Mouse (Mus musculus): ENCODE data around the gene Gm9736. TPM values are rescaled to one million over a fixed set of nuclear protein-coding genes. Genes with fewer than 3 reads are reported as not detected.
"Not testable (repeated sequence)": the region's sequence is repeated elsewhere in the genome, so short reads cannot be mapped to it uniquely, and the experiment has no call there.

The Gm9736 gene
- polyA plus RNA-seq, 1 experiment from 2014 or later = not detected

DNA sequence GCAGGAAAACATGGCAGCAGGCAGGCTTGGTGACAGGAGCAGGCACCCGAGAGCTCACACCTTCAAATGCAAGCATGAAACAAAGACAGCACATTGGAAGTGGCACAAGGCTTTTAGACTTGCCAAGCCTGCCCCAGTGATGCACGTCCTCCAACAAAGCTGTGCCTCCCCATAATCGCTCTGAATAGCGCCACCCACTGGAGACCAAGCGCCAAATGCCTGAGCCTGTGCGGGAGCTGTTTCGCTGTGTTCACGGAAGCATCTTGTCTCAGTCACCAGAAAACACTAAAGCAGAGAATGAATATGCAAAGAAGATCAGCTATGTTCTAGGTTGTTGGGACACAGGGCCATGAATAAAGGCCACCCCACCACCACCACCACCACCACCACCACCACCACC is 26.3 kb downstream of the Gm9736 start:
- no peak overlapping the region for H3K4me3 ChIP-seq (replicated peaks)
- no peaks in the 10 kb centered on the region for H3K27me3 ChIP-seq
- H3K4me2 ChIP-seq = no peak overlapping the region
- H3K9me3 ChIP-seq = peaks cover 6% of the 10 kb centered on the region; the same call in 1 of the 2 replicates
- no peak overlapping the region for H3K27ac ChIP-seq
- no peaks in the 10 kb centered on the region for H3K36me3 ChIP-seq
- ATAC-seq (ENCODE audit: insufficient number of reproducible peaks, insufficient read depth, low FRiP score, low TSS enrichment, low read depth) = no peak
- H3K4me1 ChIP-seq (replicated peaks) = no peaks in the 10 kb centered on the region
- WGBS = 84% methylated on average over 8 of the region's 8 CpGs
- no peak overlapping the region for H3K9ac ChIP-seq (replicated peaks)

DNA sequence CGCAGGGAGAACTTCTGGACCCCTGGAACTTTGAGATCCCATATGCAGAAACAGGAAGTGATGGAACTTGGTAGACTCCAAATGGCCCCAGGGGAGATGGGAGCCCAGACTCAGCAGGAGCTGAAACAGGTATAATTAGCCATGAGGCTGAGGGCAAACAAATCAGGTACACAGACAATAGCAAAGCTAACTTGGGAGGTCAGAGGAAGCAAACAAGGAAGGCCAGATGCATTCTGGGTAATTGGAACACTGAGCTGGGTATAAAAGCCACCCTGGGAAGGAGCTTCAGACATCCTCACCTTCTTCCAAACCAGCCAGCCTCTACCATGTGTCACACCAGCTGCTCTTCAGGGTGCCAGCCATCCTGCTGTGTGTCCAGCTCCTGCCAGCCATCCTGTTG is 30.9 kb downstream of the Gm9736 start, which contains the start of gene Krtap12-1:
Gene Krtap12-1, plus strand, starts transcription at position 301 of the 400 bp plus-strand sequence.
- H3K36me3 ChIP-seq; H3K4me3 ChIP-seq (replicated peaks); H3K27ac ChIP-seq; H3K4me1 ChIP-seq (replicated peaks); H3K4me2 ChIP-seq; ATAC-seq (ENCODE audit: insufficient number of reproducible peaks, insufficient read depth, low FRiP score, low TSS enrichment, low read depth); H3K9me3 ChIP-seq; H3K27me3 ChIP-seq; H3K9ac ChIP-seq (replicated peaks): not testable (repeated sequence)
- WGBS = 83% methylated on average over 1 of the region's 1 CpGs

DNA sequence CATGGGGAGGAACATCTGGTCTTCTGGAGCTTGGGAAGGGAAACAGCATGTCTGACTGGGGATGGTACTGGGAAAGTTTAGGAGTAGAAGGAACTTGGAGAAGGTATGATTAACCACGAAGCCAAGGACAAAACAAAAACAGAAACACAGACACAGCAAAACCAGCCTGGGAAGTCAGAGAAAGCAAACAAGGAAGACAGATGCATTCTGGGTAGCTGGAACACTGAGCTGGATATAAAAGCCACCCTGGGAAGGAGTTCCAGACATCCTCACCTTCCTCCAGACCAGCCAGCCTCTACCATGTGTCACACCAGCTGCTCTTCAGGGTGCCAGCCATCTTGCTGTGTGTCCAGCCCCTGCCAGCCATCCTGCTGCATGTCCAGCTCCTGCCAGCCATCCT is 35.6 kb downstream of the Gm9736 start, which contains the start of gene Gm10142:
Gene Gm10142, plus strand, starts transcription at position 301 of the 400 bp plus-strand sequence.
- Histone ChIP-seq H3K4me2 (no peak within 1 kb of the TSS), H3K9ac (replicated peaks) (no peak within 1 kb of the TSS), H3K36me3 (no peaks in the 10 kb centered on the region), H3K9me3 (peaks cover 14% of the 10 kb centered on the region), H3K4me3 (replicated peaks) (no peak within 1 kb of the TSS), H3K4me1 (replicated peaks) (no peaks in the 10 kb centered on the region), H3K27me3 (no peaks in the 10 kb centered on the region), H3K27ac (no peak within 1 kb of the TSS)
- WGBS = 85% methylated on average over 1 of the region's 1 CpGs
- no peak for ATAC-seq (ENCODE audit: insufficient number of reproducible peaks, insufficient read depth, low FRiP score, low TSS enrichment, low read depth)

DNA sequence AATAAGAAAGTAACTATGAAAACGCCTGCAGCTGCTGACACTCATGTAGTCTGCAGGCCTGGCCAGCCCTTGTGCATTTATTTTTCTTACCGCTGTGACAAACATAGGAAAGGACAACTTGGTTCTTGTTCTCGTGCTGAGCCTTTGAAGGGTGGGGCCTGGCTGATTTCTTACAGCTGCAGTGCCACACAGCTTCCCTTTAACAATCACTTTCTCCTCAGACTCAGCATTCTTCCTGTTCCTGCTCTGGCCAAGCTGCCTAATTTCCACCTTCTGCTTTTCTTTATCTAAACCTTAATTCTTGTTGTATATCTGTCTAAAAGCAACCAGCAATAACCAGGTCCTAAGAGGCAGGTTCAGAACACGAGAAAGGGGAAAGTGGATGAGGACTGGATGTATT is 37.4 kb downstream of the Gm9736 start:
- Histone ChIP-seq H3K9ac (replicated peaks) (no peak overlapping the region), H3K4me2 (no peak overlapping the region), H3K27me3 (no peaks in the 10 kb centered on the region), H3K36me3 (no peaks in the 10 kb centered on the region), H3K27ac (no peak overlapping the region), H3K4me3 (replicated peaks) (no peak overlapping the region), H3K4me1 (replicated peaks) (no peaks in the 10 kb centered on the region), H3K9me3 (peaks cover 11% of the 10 kb centered on the region; the same call in 1 of the 2 replicates)
- WGBS = 57% methylated on average over 4 of the region's 4 CpGs
- no peak for ATAC-seq (ENCODE audit: insufficient number of reproducible peaks, insufficient read depth, low FRiP score, low TSS enrichment, low read depth)

DNA sequence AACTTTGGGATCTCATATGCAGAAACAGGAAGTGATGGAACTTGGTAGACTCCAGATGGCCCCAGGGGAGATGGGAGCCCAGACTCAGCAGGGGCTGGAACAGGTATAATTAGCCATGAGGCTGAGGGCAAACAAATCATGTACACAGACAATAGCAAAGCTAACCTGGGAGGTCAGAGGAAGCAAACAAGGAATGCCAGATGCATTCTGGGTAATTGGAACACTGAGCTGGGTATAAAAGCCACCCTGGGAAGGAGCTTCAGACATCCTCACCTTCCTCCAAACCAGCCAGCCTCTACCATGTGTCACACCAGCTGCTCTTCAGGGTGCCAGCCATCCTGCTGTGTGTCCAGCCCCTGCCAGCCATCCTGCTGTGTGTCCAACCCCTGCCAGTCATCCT is 40.0 kb downstream of the Gm9736 start, which contains the start of gene Gm10024:
Gene Gm10024, plus strand, starts transcription at position 301 of the 400 bp plus-strand sequence.
- not testable (repeated sequence) for H3K36me3 ChIP-seq; H3K4me2 ChIP-seq; H3K4me1 ChIP-seq (replicated peaks); H3K27ac ChIP-seq; H3K9ac ChIP-seq (replicated peaks); ATAC-seq (ENCODE audit: insufficient number of reproducible peaks, insufficient read depth, low FRiP score, low TSS enrichment, low read depth); H3K4me3 ChIP-seq (replicated peaks); H3K27me3 ChIP-seq
- H3K9me3 ChIP-seq = peaks cover 19% of the 10 kb centered on the region

DNA sequence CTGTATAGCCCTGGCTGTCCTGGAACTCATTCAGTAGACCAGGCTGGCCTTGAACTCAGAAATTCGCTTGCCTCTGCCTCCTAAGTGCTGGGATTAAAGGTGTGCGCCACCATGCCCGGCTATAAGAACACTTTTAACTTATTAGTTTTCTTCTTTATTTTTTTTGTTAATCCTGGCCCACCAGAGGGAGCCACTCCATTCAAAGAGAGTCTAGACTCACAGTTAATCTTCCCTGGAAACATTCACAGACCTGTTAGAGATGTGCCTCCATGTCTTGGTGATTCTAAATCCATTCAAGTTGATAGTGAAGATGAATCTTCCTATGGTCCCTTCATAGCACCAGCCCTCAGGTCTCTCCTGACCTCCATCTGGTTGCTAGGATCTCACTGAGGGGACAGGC is 41.3 kb downstream of the Gm9736 start:
- Histone ChIP-seq H3K9me3 (peaks cover 22% of the 10 kb centered on the region), H3K27ac (no peak overlapping the region), H3K4me1 (replicated peaks) (no peaks in the 10 kb centered on the region), H3K4me3 (replicated peaks) (no peak overlapping the region), H3K4me2 (no peak overlapping the region), H3K9ac (replicated peaks) (no peak overlapping the region), H3K27me3 (no peaks in the 10 kb centered on the region), H3K36me3 (no peaks in the 10 kb centered on the region)
- ATAC-seq (ENCODE audit: insufficient number of reproducible peaks, insufficient read depth, low FRiP score, low TSS enrichment, low read depth) = no peak
- 70% methylated on average over 3 of the region's 3 CpGs for WGBS

DNA sequence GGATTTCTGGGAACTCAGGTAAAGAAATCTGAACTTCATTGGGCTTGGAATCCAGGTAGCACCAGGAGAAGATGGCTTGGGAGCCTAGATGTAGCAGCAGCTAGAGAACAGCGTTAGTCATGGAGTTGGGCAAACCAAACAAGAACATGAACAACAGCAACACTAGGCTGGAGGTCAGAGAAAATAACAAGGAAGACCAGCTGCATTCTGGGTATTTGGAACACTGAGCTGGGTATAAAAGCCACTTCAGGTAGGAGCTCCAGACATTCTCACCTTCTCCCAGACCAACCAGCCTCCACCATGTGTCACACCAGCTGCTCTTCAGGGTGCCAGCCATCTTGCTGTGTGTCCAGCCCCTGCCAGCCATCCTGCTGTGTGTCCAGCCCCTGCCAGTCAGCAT is 44.8 kb downstream of the Gm9736 start, which contains the start of gene Gm10272:
Gene Gm10272, plus strand, starts transcription at position 301 of the 400 bp plus-strand sequence.
- Histone ChIP-seq H3K27me3 (no peaks in the 10 kb centered on the region), H3K9me3 (peaks cover 42% of the 10 kb centered on the region), H3K4me2 (no peak within 1 kb of the TSS), H3K9ac (replicated peaks) (no peak within 1 kb of the TSS), H3K36me3 (no peaks in the 10 kb centered on the region), H3K4me1 (replicated peaks) (no peaks in the 10 kb centered on the region), H3K4me3 (replicated peaks) (no peak within 1 kb of the TSS), H3K27ac (no peak within 1 kb of the TSS)
- WGBS = 91% methylated on average over 1 of the region's 1 CpGs
- no peak for ATAC-seq (ENCODE audit: insufficient number of reproducible peaks, insufficient read depth, low FRiP score, low TSS enrichment, low read depth)

Other genes with a start within 250 kb of the Gm9736 start
- gene Fam207a, start 235.6 kb downstream of the Gm9736 start, polyA plus RNA-seq (2016; fragmentation: Nextera tagmentation; extraction: Ambion mirVana) = 46.7 and 46.9 TPM in 2 replicates
- 0.98 and 1.0 TPM in 2 replicates for gene Itgb2, start 221.1 kb downstream of the Gm9736 start, polyA plus RNA-seq (2016; fragmentation: Nextera tagmentation; extraction: Ambion mirVana)
- 83.6 and 84.0 TPM in 2 replicates for gene Pttg1ip, start 169.6 kb downstream of the Gm9736 start, polyA plus RNA-seq (2016; fragmentation: Nextera tagmentation; extraction: Ambion mirVana)
- gene Sumo3, start 145.3 kb downstream of the Gm9736 start, polyA plus RNA-seq (2016; fragmentation: Nextera tagmentation; extraction: Ambion mirVana) = 345 and 359 TPM in 2 replicates
- gene Gm49325, start 145.2 kb downstream of the Gm9736 start, polyA plus RNA-seq (2016; fragmentation: Nextera tagmentation; extraction: Ambion mirVana) = 9.7 and 12.0 TPM in 2 replicates
- gene Ube2g2, start 129.1 kb downstream of the Gm9736 start, polyA plus RNA-seq (2016; fragmentation: Nextera tagmentation; extraction: Ambion mirVana) = 75.4 and 79.3 TPM in 2 replicates
- gene Tspear, start 64.8 kb downstream of the Gm9736 start, polyA plus RNA-seq (2016; fragmentation: Nextera tagmentation; extraction: Ambion mirVana) = 0.50 and 1.3 TPM in 2 replicates
- not detected in 2 replicates for gene Gm19402, start 60.6 kb downstream of the Gm9736 start, polyA plus RNA-seq (2016; fragmentation: Nextera tagmentation; extraction: Ambion mirVana)
- not detected in 2 replicates for gene Gm9508, start 54.1 kb downstream of the Gm9736 start, polyA plus RNA-seq (2016; fragmentation: Nextera tagmentation; extraction: Ambion mirVana)
- not detected in 2 replicates for gene Gm10272, start 44.7 kb downstream of the Gm9736 start, polyA plus RNA-seq (2016; fragmentation: Nextera tagmentation; extraction: Ambion mirVana)
- gene Gm10024, start 39.9 kb downstream of the Gm9736 start, polyA plus RNA-seq (2016; fragmentation: Nextera tagmentation; extraction: Ambion mirVana) = not detected in 2 replicates
- gene Gm10142, start 35.5 kb downstream of the Gm9736 start, polyA plus RNA-seq (2016; fragmentation: Nextera tagmentation; extraction: Ambion mirVana) = not detected in 2 replicates
- not detected in 2 replicates for gene Krtap12-1, start 30.8 kb downstream of the Gm9736 start, polyA plus RNA-seq (2016; fragmentation: Nextera tagmentation; extraction: Ambion mirVana)
- not detected in 2 replicates for gene Gm10100, start 24.9 kb downstream of the Gm9736 start, polyA plus RNA-seq (2016; fragmentation: Nextera tagmentation; extraction: Ambion mirVana)
- not detected in 2 replicates for gene Gm18596, start 8.7 kb downstream of the Gm9736 start, polyA plus RNA-seq (2016; fragmentation: Nextera tagmentation; extraction: Ambion mirVana)
- gene Gm3233, start 8.3 kb upstream of the Gm9736 start, polyA plus RNA-seq (2016; fragmentation: Nextera tagmentation; extraction: Ambion mirVana) = not detected in 2 replicates
- not detected in 2 replicates for gene Gm3238, start 20.0 kb upstream of the Gm9736 start, polyA plus RNA-seq (2016; fragmentation: Nextera tagmentation; extraction: Ambion mirVana)
- not detected in 2 replicates for gene Gm7138, start 25.6 kb upstream of the Gm9736 start, polyA plus RNA-seq (2016; fragmentation: Nextera tagmentation; extraction: Ambion mirVana)
- gene Gm3250, start 31.2 kb upstream of the Gm9736 start, polyA plus RNA-seq (2016; fragmentation: Nextera tagmentation; extraction: Ambion mirVana) = not detected in 2 replicates
- gene Gm7137, start 36.8 kb upstream of the Gm9736 start, polyA plus RNA-seq (2016; fragmentation: Nextera tagmentation; extraction: Ambion mirVana) = not detected in 2 replicates
- not detected in 2 replicates for gene Gm9639, start 43.7 kb upstream of the Gm9736 start, polyA plus RNA-seq (2016; fragmentation: Nextera tagmentation; extraction: Ambion mirVana)
- not detected in 2 replicates for gene Gm19668, start 47.8 kb upstream of the Gm9736 start, polyA plus RNA-seq (2016; fragmentation: Nextera tagmentation; extraction: Ambion mirVana)
- not detected in 2 replicates for gene Gm9507, start 60.5 kb upstream of the Gm9736 start, polyA plus RNA-seq (2016; fragmentation: Nextera tagmentation; extraction: Ambion mirVana)
- not detected in 2 replicates for gene Gm2696, start 63.3 kb upstream of the Gm9736 start, polyA plus RNA-seq (2016; fragmentation: Nextera tagmentation; extraction: Ambion mirVana)
- gene Krtap10-4, start 75.7 kb upstream of the Gm9736 start, polyA plus RNA-seq (2016; fragmentation: Nextera tagmentation; extraction: Ambion mirVana) = not detected in 2 replicates
- gene Krtap10-10, start 84.6 kb upstream of the Gm9736 start, polyA plus RNA-seq (2016; fragmentation: Nextera tagmentation; extraction: Ambion mirVana) = not detected in 2 replicates
- gene Gm36176, start 95.4 kb upstream of the Gm9736 start, polyA plus RNA-seq (2016; fragmentation: Nextera tagmentation; extraction: Ambion mirVana) = not detected in 2 replicates
- not detected in 2 replicates for gene Gm10318, start 101.5 kb upstream of the Gm9736 start, polyA plus RNA-seq (2016; fragmentation: Nextera tagmentation; extraction: Ambion mirVana)
- gene Gm3285, start 110.6 kb upstream of the Gm9736 start, polyA plus RNA-seq (2016; fragmentation: Nextera tagmentation; extraction: Ambion mirVana) = not detected in 2 replicates
- gene Lrrc3, start 151.2 kb upstream of the Gm9736 start, polyA plus RNA-seq (2016; fragmentation: Nextera tagmentation; extraction: Ambion mirVana) = 3.1 and 3.4 TPM in 2 replicates
- 0.29 and 0.53 TPM in 2 replicates for gene Trpm2, start 219.2 kb upstream of the Gm9736 start, polyA plus RNA-seq (2016; fragmentation: Nextera tagmentation; extraction: Ambion mirVana)
- 28.2 and 29.2 TPM in 2 replicates for gene 1810043G02Rik, start 227.2 kb upstream of the Gm9736 start, polyA plus RNA-seq (2016; fragmentation: Nextera tagmentation; extraction: Ambion mirVana)

Data from limb, embryonic 12.5 days (tissue).